Mouse (Mus musculus) lung, adult 2 months (tissue): Measurements from ENCODE around the gene Rps2.

ENCODE experiments used
- CTCF ChIP-seq: fragments of 200-500 bp; IDR thresholded peaks from 2 replicates; pipeline ENCODE4 v1.5.1; 2011; ENCODE audit warnings: mild to moderate bottlenecking, low read length, control low read depth; ENCODE audit not compliant: insufficient read depth
- POLR2A ChIP-seq: fragments of 200-500 bp; IDR thresholded peaks from 2 replicates; pipeline ENCODE4 v1.6.1; 2011; ENCODE audit warnings: low read depth, mild to moderate bottlenecking, control low read depth, low read length, borderline replicate concordance; ENCODE audit errors: extremely low read depth

DNA sequence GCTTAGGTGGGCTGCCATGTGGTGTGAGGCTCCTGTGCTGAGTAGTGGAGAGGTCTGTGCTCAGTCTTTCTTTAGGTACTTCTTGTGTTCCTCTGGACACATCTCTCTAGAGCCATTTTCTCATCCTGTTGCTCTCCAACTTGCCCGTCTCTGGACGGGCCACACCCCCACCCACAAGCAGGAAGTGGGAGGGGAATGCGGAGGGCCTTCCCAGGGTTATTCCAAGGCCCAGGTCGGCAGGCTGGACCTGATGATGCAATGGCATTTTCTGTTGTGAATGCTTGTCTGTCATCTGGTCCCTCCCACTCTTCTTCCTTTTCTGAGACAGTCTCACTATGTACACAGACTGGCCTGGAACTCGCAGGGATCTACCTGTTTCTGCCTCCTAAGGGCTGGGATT lies 45.8 kb upstream of the Rps2 start:
- TF ChIP-seq CTCF (no peak), POLR2A (no peak)
